Mouse (Mus musculus) ovary, adult 18-20 months (tissue): ENCODE results near the gene Pcdh9.

Source experiments
- DNase-seq: peaks from one replicate; pipeline ENCODE4 v3.0.0; 2022; ENCODE audit warnings: low spot score, mixed read lengths

The Pcdh9 gene

GRCm38 (mm10) chr14:93380757-93381156 lies 509.7 kb downstream of the Pcdh9 start:
- no peak for DNase-seq

- no peak for DNase-seq
Measured at GRCm38 (mm10) chr14:93376159-93376558, 514.3 kb downstream of the Pcdh9 start.

- no peak for DNase-seq
Measured at GRCm38 (mm10) chr14:93374181-93374580, 516.3 kb downstream of the Pcdh9 start.

- no peak for DNase-seq
Measured at GRCm38 (mm10) chr14:93354150-93354549, 536.3 kb downstream of the Pcdh9 start.

- peak; percentile 5 for DNase-seq
Measured at GRCm38 (mm10) chr14:93350906-93351305, 539.6 kb downstream of the Pcdh9 start.

- no peak for DNase-seq
Measured at GRCm38 (mm10) chr14:93349166-93349565, 541.3 kb downstream of the Pcdh9 start.

GRCm38 (mm10) chr14:93347031-93347430 lies 543.4 kb downstream of the Pcdh9 start:
- DNase-seq, result no peak

- DNase-seq, result no peak
Measured at GRCm38 (mm10) chr14:93342781-93343180, 547.7 kb downstream of the Pcdh9 start.

- DNase-seq, result no peak
Measured at GRCm38 (mm10) chr14:93341390-93341789, 549.1 kb downstream of the Pcdh9 start.

GRCm38 (mm10) chr14:93329247-93329646 lies 561.2 kb downstream of the Pcdh9 start:
- DNase-seq, result no peak

- DNase-seq, result no peak
Measured at GRCm38 (mm10) chr14:93317393-93317792, 573.1 kb downstream of the Pcdh9 start.

- no peak for DNase-seq
Measured at GRCm38 (mm10) chr14:93288361-93288760, 602.1 kb downstream of the Pcdh9 start.

- DNase-seq, result no peak
Measured at GRCm38 (mm10) chr14:93287642-93288041, 602.8 kb downstream of the Pcdh9 start.

- no peak for DNase-seq
Measured at GRCm38 (mm10) chr14:93285136-93285535, 605.3 kb downstream of the Pcdh9 start.

GRCm38 (mm10) chr14:93284009-93284408 lies 606.5 kb downstream of the Pcdh9 start:
- DNase-seq, result no peak

- DNase-seq, result no peak
Measured at GRCm38 (mm10) chr14:93275661-93276060, 614.8 kb downstream of the Pcdh9 start.

- no peak for DNase-seq
Measured at GRCm38 (mm10) chr14:93274767-93275166, 615.7 kb downstream of the Pcdh9 start.

- DNase-seq, result no peak
Measured at GRCm38 (mm10) chr14:93253411-93253810, 637.1 kb downstream of the Pcdh9 start.

- no peak for DNase-seq
Measured at GRCm38 (mm10) chr14:93240263-93240662, 650.2 kb downstream of the Pcdh9 start.

- no peak for DNase-seq
Measured at GRCm38 (mm10) chr14:93234333-93234732, 656.1 kb downstream of the Pcdh9 start.

GRCm38 (mm10) chr14:93233599-93233998 lies 656.9 kb downstream of the Pcdh9 start:
- DNase-seq, result no peak

- DNase-seq, result peak; percentile 86
Measured at GRCm38 (mm10) chr14:93214846-93215245, 675.6 kb downstream of the Pcdh9 start.

- no peak for DNase-seq
Measured at GRCm38 (mm10) chr14:93199791-93200190, 690.7 kb downstream of the Pcdh9 start.

GRCm38 (mm10) chr14:93182606-93183491 lies 707.6 kb downstream of the Pcdh9 start:
- DNase-seq, result no peak
